Mouse (Mus musculus) hindbrain, embryonic 12.5 days (tissue): ENCODE data around the gene Bmp6. TPM values are rescaled to one million over a fixed set of nuclear protein-coding genes. Genes with fewer than 3 reads are reported as not detected.

Source experiments
- ATAC-seq: fragments of 200-750 bp; cut with Nextera tagmentation; 2 replicates; pipeline ENCODE4 v1.8.0; 2017; ENCODE audit warnings: moderate TSS enrichment; ENCODE audit not compliant: low FRiP score
- H3K27ac ChIP-seq: fragments of 300-500 bp; sonication (generic); 2 replicates; pipeline ENCODE4 v1.5.1; 2016; ENCODE audit warnings: mild to moderate bottlenecking
- H3K27me3 ChIP-seq: fragments of 300-500 bp; sonication (generic); 2 replicates; pipeline ENCODE4 v1.6.1; 2016; ENCODE audit warnings: mild to moderate bottlenecking
- H3K36me3 ChIP-seq: fragments of 300-500 bp; sonication (generic); 2 replicates; pipeline ENCODE4 v1.6.1; 2016; ENCODE audit warnings: mild to moderate bottlenecking
- H3K4me1 ChIP-seq: fragments of 300-500 bp; sonication (generic); 2 replicates; pipeline ENCODE4 v1.6.1; 2016
- H3K4me2 ChIP-seq: fragments of 300-500 bp; sonication (generic); replicated peaks from 2 replicates; pipeline ENCODE4 v1.6.1; 2016; ENCODE audit warnings: mild to moderate bottlenecking
- H3K4me3 ChIP-seq: fragments of 300-500 bp; sonication (generic); 2 replicates; pipeline ENCODE4 v1.5.1; 2016; ENCODE audit warnings: mild to moderate bottlenecking
- H3K9ac ChIP-seq: fragments of 300-500 bp; sonication (generic); 2 replicates; pipeline ENCODE4 v1.6.1; 2016; ENCODE audit warnings: mild to moderate bottlenecking, moderate library complexity
- H3K9me3 ChIP-seq: fragments of 300-500 bp; sonication (generic); replicated peaks from 2 replicates; pipeline ENCODE4 v1.6.1; 2016; ENCODE audit warnings: mild to moderate bottlenecking
- WGBS: fragments of 180-500 bp; shearing (Covaris S2); methylation state at CpG from one replicate; pipeline ENCODE4 v1.1.7; 2016; 5-methylcytosine and 5-hydroxymethylcytosine counted together
- polyA plus RNA-seq: library from polyadenylated mRNA; unstranded; fragments of >200 nt; fragmentation: Nextera tagmentation; extraction: Ambion mirVana; gene quantifications from 2 replicates; pipeline ENCODE4 v1.2.1, GENCODE M21; 2016

Gene Bmp6
- polyA plus RNA-seq, 1 experiment from 2014 or later, result 4.6 TPM

GRCm38 (mm10) chr13:38363869-38364268 lies 19.0 kb downstream of the Bmp6 start:
- Histone ChIP-seq H3K4me2 (no peak overlapping the region), H3K4me3 (no peak overlapping the region), H3K27ac (no peak overlapping the region), H3K4me1 (no peaks in the 10 kb centered on the region), H3K36me3 (no peaks in the 10 kb centered on the region), H3K27me3 (no peaks in the 10 kb centered on the region), H3K9me3 (no peaks in the 10 kb centered on the region), H3K9ac (no peak overlapping the region)
- no peak for ATAC-seq
- WGBS, result 89% methylated on average over 7 of the region's 7 CpGs

DNA sequence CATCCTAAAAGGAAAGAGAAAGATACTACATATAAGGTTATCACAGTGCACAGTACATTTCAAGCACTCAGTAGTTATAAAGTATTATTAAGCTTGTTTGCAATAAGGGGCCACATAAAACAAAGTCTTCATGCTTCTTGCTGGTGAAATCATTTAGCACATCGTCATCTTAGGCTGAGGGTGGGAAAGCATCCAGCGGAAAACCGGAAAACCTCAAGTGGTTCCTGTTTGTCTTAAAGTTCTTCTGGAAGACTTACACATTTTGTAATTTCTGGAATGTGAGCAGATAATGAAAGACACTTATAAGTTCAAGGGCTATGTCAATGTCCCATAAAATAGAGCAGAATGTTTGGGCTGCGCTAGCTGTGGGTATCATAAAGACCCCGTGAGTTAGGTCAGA lies 24.7 kb downstream of the Bmp6 start:
- WGBS, result 89% methylated on average over 5 of the region's 5 CpGs

DNA sequence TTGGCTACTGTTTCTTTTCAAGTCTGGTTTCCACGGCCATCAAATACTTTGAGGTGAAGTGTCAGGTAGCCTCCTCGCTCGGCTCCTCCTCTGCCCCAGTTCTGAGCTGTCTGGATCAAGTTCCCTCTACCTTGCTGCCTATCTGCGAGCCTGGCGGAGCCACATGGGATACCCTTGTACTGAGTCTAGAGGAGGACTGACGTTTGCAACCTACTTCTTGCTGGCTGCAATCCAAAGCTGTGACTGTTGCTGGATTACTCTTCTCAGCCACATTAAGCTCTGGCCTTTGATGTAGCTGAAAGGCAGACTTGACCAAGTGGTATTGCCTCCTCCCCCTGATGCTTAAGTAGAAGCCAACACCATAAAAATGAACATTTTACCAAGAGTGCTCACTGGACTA lies 31.2 kb downstream of the Bmp6 start:
- ATAC-seq, result no peak
- no peak overlapping the region for H3K4me3 ChIP-seq
- H3K36me3 ChIP-seq, result no peaks in the 10 kb centered on the region
- H3K4me2 ChIP-seq, result no peak overlapping the region
- no peaks in the 10 kb centered on the region for H3K4me1 ChIP-seq
- no peak overlapping the region for H3K27ac ChIP-seq
- H3K9ac ChIP-seq, result no peak overlapping the region
- 75% methylated on average over 6 of the region's 6 CpGs for WGBS
- no peaks in the 10 kb centered on the region for H3K9me3 ChIP-seq
- H3K27me3 ChIP-seq, result no peaks in the 10 kb centered on the region

More for the DNA sequence above, 24.7 kb downstream of the Bmp6 start:
- no peaks in the 10 kb centered on the region for H3K36me3 ChIP-seq
- H3K9me3 ChIP-seq, result no peaks in the 10 kb centered on the region
- no peak overlapping the region for H3K4me3 ChIP-seq
- H3K4me1 ChIP-seq, result no peaks in the 10 kb centered on the region
- H3K9ac ChIP-seq, result no peak overlapping the region
- H3K27ac ChIP-seq, result no peak overlapping the region
- no peak for ATAC-seq
- H3K27me3 ChIP-seq, result no peaks in the 10 kb centered on the region
- no peak overlapping the region for H3K4me2 ChIP-seq

DNA sequence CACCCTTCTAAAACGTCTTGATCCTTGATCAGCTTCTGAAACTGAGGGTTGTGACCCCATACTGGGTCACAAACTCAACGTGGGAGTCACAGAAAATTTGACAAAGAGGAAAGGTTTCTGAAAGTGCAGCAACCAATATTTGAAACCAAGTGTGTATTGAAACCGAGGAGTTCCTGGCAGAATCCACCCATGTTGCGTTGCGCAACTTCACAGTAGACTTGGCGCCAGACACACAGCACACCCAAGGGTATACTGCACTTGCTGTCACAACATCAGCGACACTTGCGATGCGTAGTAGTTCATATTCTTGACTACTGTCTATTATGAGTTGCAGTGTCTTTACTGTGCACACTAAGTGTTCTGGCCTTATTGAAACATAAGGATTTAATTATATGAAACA lies 32.4 kb downstream of the Bmp6 start:
- Histone ChIP-seq H3K9ac (no peak overlapping the region), H3K4me2 (no peak overlapping the region), H3K27me3 (no peaks in the 10 kb centered on the region), H3K9me3 (no peaks in the 10 kb centered on the region), H3K27ac (no peak overlapping the region), H3K4me1 (no peaks in the 10 kb centered on the region), H3K36me3 (no peaks in the 10 kb centered on the region), H3K4me3 (no peak overlapping the region)
- 89% methylated on average over 9 of the region's 9 CpGs for WGBS
- ATAC-seq, result no peak

DNA sequence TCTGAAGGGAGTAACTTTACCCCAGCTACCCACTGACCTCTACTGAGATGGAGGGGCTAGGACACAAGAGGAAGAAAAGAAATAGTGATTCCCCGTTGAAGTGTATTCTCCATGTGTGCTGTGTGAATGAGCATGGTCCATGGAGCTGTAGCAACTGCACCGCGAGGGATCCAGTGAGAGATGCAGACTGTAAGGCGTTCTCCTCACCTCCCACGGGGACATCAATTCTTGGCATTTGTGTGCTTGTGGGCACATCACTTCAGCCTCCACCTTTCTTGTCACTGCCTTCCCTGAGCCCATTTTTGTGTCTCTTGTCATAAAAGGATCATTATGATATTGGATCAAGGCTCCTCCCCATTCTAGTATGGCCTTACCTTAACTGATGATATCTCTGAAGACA lies 34.9 kb downstream of the Bmp6 start:
- H3K4me3 ChIP-seq, result no peak overlapping the region
- no peaks in the 10 kb centered on the region for H3K27me3 ChIP-seq
- no peak for ATAC-seq
- H3K36me3 ChIP-seq, result no peaks in the 10 kb centered on the region
- WGBS, result 93% methylated on average over 5 of the region's 5 CpGs
- H3K4me2 ChIP-seq, result no peak overlapping the region
- no peaks in the 10 kb centered on the region for H3K9me3 ChIP-seq
- H3K27ac ChIP-seq, result no peak overlapping the region
- H3K4me1 ChIP-seq, result no peaks in the 10 kb centered on the region
- H3K9ac ChIP-seq, result no peak overlapping the region

DNA sequence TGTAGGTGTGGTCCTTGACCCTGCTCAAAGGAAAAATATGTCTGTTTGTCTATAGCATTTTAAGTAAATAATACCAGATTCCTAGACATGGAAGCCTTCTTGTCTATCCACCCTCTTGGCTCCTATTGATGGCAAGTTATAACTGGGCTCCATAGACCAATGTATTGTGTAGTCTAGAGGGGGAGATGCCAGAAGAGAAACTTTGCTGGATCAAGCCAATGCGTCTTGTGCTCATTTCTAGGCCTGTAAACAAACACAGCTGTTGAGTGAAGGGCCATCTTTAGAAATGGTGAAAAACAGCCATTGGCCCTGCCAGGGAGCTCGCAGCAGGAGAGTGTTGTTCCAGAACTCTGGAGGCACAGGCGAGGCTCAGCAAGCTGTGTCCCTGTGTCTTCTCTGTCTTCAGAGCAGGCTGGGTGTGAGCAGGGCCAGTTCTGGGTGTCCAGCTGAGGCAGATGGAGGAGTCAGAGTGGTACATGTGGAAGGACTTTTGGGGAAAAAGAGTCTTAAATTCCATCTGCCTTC lies 41.2 kb downstream of the Bmp6 start:
- H3K36me3 ChIP-seq, result no peaks in the 10 kb centered on the region
- no peaks in the 10 kb centered on the region for H3K4me1 ChIP-seq
- H3K9ac ChIP-seq, result no peak overlapping the region
- no peaks in the 10 kb centered on the region for H3K9me3 ChIP-seq
- ATAC-seq, result no peak
- no peak overlapping the region for H3K4me2 ChIP-seq
- WGBS, result 78% methylated on average over 3 of the region's 3 CpGs
- H3K4me3 ChIP-seq, result no peak overlapping the region
- no peak overlapping the region for H3K27ac ChIP-seq
- H3K27me3 ChIP-seq, result no peaks in the 10 kb centered on the region

DNA sequence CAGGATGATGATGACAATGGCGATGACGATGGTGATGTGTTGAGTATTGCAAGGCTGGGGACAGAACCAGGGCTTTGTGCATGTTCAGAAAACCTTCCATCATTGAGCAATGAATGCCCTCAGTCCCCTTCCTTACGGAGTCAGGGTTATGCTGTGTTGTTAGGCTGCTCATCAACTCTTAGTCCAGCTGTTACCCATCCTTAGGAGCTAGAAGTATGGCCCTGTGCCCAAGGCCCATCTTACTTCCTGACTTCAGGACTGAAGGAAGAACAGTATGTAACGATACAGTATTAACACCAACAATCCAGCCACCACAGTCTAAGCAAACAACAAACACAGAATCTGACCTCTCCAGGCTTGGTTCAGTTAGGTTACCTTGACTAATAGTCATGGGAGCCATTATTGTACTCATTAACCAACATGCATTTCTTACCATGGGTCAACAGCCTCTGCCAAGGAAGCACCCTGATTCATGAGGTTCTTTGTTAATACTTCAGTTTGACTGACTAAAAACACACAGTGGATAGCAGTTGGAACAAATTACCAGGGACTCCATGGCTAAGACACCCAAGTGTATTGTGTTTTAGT lies 42.6 kb downstream of the Bmp6 start:
- Histone ChIP-seq H3K9me3 (no peaks in the 10 kb centered on the region), H3K36me3 (no peaks in the 10 kb centered on the region), H3K9ac (no peak overlapping the region), H3K4me3 (no peak overlapping the region), H3K27ac (no peak overlapping the region), H3K4me1 (no peaks in the 10 kb centered on the region), H3K4me2 (no peak overlapping the region), H3K27me3 (no peaks in the 10 kb centered on the region)
- no peak for ATAC-seq
- 87% methylated on average over 4 of the region's 4 CpGs for WGBS

- WGBS, result 86% methylated on average over 5 of the region's 5 CpGs
- no peak overlapping the region for H3K27ac ChIP-seq
- no peaks in the 10 kb centered on the region for H3K36me3 ChIP-seq
- H3K4me1 ChIP-seq, result no peaks in the 10 kb centered on the region
- H3K9ac ChIP-seq, result no peak overlapping the region
- no peaks in the 10 kb centered on the region for H3K9me3 ChIP-seq
- no peak for ATAC-seq
- H3K4me2 ChIP-seq, result no peak overlapping the region
- H3K27me3 ChIP-seq, result no peaks in the 10 kb centered on the region
- H3K4me3 ChIP-seq, result no peak overlapping the region
Observed at GRCm38 (mm10) chr13:38393444-38393843, 48.5 kb downstream of the Bmp6 start.

DNA sequence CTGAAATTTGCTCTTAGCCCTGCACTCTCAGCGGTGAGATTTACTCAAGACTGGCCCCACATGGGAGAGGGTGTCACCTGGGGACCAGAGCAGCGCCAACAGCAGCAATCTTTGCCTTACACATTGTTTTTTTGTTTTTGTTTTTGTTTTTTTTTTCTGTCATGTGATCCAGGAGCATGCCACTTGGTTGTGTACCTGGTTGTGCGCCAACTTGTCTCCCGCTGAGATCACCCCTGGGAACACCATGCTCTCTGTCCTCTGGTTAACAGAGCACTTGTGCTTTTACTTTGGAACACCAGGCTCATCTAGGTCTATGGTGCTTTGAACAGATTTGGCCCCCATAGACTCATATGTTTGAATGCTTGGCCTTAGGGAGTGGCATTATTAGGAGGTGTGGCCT lies 50.1 kb downstream of the Bmp6 start:
- WGBS, result 92% methylated on average over 4 of the region's 4 CpGs
- Histone ChIP-seq H3K4me3 (no peak overlapping the region), H3K36me3 (no peaks in the 10 kb centered on the region), H3K4me1 (no peaks in the 10 kb centered on the region), H3K9me3 (no peaks in the 10 kb centered on the region), H3K9ac (no peak overlapping the region), H3K4me2 (no peak overlapping the region), H3K27me3 (no peaks in the 10 kb centered on the region), H3K27ac (no peak overlapping the region)
- ATAC-seq, result no peak

DNA sequence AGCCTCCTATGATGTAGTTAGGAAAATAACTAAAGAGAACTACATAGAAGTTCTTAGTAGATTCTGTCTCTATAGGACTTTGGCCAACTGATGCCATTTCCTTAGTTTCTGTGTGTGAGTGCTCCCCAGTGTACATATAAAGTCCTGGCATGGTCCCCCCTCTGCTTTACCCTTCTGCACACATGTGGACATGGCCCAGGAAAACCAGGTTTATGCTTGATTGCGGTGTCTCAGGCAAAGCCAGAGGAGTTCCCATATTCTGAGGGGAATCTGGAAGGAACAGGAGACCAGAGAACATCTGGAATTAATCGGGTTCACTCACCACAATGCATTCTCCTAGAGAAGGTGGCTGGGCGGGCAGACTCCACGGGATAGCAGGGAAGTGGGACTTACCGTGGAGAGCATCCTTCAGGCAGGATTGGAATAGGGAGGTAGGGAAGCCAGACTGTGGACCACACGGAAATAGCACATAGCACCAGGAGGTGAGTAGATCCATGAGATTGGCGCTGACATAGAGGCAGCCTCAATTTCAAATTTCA lies 52.2 kb downstream of the Bmp6 start:
- H3K27me3 ChIP-seq, result no peaks in the 10 kb centered on the region
- no peak overlapping the region for H3K9ac ChIP-seq
- H3K4me3 ChIP-seq, result no peak overlapping the region
- no peak overlapping the region for H3K27ac ChIP-seq
- H3K36me3 ChIP-seq, result no peaks in the 10 kb centered on the region
- no peak overlapping the region for H3K4me2 ChIP-seq
- no peaks in the 10 kb centered on the region for H3K4me1 ChIP-seq
- no peaks in the 10 kb centered on the region for H3K9me3 ChIP-seq
- no peak for ATAC-seq
- WGBS, result 72% methylated on average over 7 of the region's 7 CpGs

DNA sequence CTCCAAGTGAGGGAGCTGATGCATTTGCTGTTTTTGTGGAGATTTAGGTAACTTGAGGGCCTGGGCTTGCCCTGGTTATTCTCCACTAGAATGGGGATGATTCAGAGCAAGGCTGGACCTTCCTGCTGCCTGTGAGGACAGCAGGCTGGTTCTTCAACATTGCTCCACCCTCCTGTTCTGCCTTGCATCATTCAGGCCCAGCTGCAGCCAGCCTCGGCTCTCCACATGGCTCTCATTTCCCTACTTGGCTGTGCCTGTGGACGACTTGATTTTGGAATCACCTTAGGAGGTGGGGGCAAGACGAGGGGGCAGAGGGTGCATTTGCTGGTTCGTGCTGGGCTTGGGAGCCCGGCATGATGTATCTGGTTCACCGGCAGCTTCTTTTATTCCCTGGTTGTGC lies 53.8 kb downstream of the Bmp6 start:
- Histone ChIP-seq H3K27me3 (no peaks in the 10 kb centered on the region), H3K9ac (no peak overlapping the region), H3K9me3 (no peaks in the 10 kb centered on the region), H3K27ac (no peak overlapping the region), H3K4me1 (no peaks in the 10 kb centered on the region), H3K4me3 (no peak overlapping the region), H3K4me2 (no peak overlapping the region), H3K36me3 (no peaks in the 10 kb centered on the region)
- 72% methylated on average over 6 of the region's 6 CpGs for WGBS
- ATAC-seq, result no peak

GRCm38 (mm10) chr13:38400662-38401061 lies 55.8 kb downstream of the Bmp6 start:
- 90% methylated on average over 8 of the region's 8 CpGs for WGBS
- no peak overlapping the region for H3K4me2 ChIP-seq
- H3K4me3 ChIP-seq, result no peak overlapping the region
- no peaks in the 10 kb centered on the region for H3K27me3 ChIP-seq
- no peaks in the 10 kb centered on the region for H3K4me1 ChIP-seq
- H3K9me3 ChIP-seq, result no peaks in the 10 kb centered on the region
- no peaks in the 10 kb centered on the region for H3K36me3 ChIP-seq
- H3K27ac ChIP-seq, result no peak overlapping the region
- no peak for ATAC-seq
- H3K9ac ChIP-seq, result no peak overlapping the region

- H3K27ac ChIP-seq, result no peak overlapping the region
- no peak overlapping the region for H3K9ac ChIP-seq
- 78% methylated on average over 6 of the region's 6 CpGs for WGBS
- no peaks in the 10 kb centered on the region for H3K36me3 ChIP-seq
- ATAC-seq, result no peak
- H3K4me1 ChIP-seq, result no peaks in the 10 kb centered on the region; the same call in 1 of the 2 replicates
- H3K27me3 ChIP-seq, result no peaks in the 10 kb centered on the region
- H3K9me3 ChIP-seq, result no peaks in the 10 kb centered on the region
- H3K4me3 ChIP-seq, result no peak overlapping the region
- H3K4me2 ChIP-seq, result no peak overlapping the region
Observed at GRCm38 (mm10) chr13:38407611-38408315, 62.9 kb downstream of the Bmp6 start.
